ENCODE assay signal across 17 mouse cellular contexts in genomic region chr3:103412247-103412646, GRCm38 (mm10).
"Had no signal": no experiment of that assay in that cellular context is flagged by ENCODE, and none has a peak within 500 bp of the region (broad histone marks: within the 10 kb centered on the region; RNA-seq: fewer than 3 reads in every experiment).

No protein-coding gene starts in this region.

- H3K27me3 ChIP-seq: midbrain, embryonic 12.5 days; midbrain, embryonic 15.5 days; neural tube, embryonic 13.5 days had no signal

- H3K4me1 ChIP-seq: midbrain, embryonic 12.5 days; midbrain, embryonic 15.5 days had no signal

- H3K27ac ChIP-seq: kidney, postnatal 0 days; liver, embryonic 14.5 days; macrophage; midbrain, embryonic 12.5 days; midbrain, embryonic 15.5 days; neural tube, embryonic 13.5 days had no signal

- H3K9me3 ChIP-seq: midbrain, embryonic 12.5 days; midbrain, embryonic 15.5 days; neural tube, embryonic 13.5 days had no signal

- H3K4me2 ChIP-seq: liver, embryonic 11.5 days; lung, embryonic 14.5 days; midbrain, embryonic 12.5 days; midbrain, embryonic 15.5 days; neural tube, embryonic 13.5 days had no signal

- DNase-seq: kidney, adult 2 months; kidney, postnatal 25 days; liver, postnatal 0 days; lung, embryonic 14.5 days; right cerebral cortex, postnatal 14 days; right cerebral cortex, postnatal 4 days; thymus, adult 2 months; thymus, postnatal 14 days had no signal

- H3K36me3 ChIP-seq: midbrain, embryonic 12.5 days; midbrain, embryonic 15.5 days; neural tube, embryonic 13.5 days had no signal

- ATAC-seq: intestine, embryonic 16.5 days; liver, postnatal 0 days; lung, postnatal 0 days; midbrain, embryonic 15.5 days had no signal

- H3K4me3 ChIP-seq: midbrain, embryonic 12.5 days; midbrain, embryonic 15.5 days; neural tube, embryonic 13.5 days had no signal

- H3K9ac ChIP-seq: liver, embryonic 14.5 days; liver, postnatal 0 days; lung, embryonic 14.5 days; midbrain, embryonic 12.5 days; midbrain, embryonic 15.5 days; neural tube, embryonic 13.5 days had no signal
